Mouse (Mus musculus) bone marrow macrophage, adult 2 months (primary cell): ENCODE measurements around the gene Dkkl1.

Source experiments
- CTCF ChIP-seq: IDR thresholded peaks from 2 replicates; pipeline ENCODE4 v1.5.1; 2012; ENCODE audit warnings: low read depth, mild to moderate bottlenecking, low read length, moderate library complexity
- POLR2A ChIP-seq: IDR thresholded peaks from 2 replicates; pipeline ENCODE4 v1.6.1; 2012; ENCODE audit warnings: mild to moderate bottlenecking, low read depth, low read length, borderline replicate concordance

- TF ChIP-seq CTCF (no peak), POLR2A (no peak)
These were observed 20.1 kb downstream of the Dkkl1 start for GRCm38 (mm10) chr7:45191803-45192363.
